Mouse (Mus musculus): ENCODE measurements at regions not wholly inside any gene's neighbourhood (a gene's known extent, or its start where the extent isn't known, plus 50 kb on each side); places are given as distances from the start of the nearest gene placed in this dataset.

DNA sequence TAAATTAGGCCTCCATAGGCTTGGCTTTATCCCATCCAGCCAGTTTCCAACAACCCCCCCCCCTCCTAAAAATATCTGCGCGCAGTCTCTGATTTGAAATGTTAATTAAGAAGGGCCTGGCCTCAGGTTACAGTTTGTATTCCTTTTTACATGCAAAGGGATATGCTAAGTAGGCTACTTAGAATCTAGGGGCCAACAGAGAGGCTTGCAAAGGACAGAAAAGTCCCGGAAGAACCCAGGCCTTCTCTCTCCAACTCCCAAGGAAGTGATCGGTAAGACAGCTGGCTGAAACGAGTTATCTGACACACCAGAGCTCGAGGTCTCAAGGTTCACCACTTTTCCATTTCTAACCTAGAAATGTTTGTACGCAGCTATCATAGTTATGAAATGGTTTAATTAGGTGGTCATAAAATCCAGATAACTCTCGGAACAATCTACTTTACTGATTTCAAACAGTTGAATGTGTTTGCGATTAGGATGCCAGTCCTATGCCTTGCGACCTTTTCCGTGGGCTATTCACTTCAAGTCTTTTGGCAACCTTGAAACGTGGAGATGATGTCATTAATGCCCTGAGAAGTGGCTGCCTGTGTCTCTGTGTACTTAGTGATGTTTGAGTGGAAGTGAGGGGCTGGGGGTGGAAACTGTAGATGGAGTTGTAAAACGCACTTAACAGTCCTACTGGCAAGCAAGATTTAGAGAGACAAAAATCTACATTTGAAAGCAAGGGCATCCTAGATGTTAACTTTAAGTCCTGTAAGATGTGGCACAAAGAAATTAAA, 1026.5 kb downstream of the Adgrl2 start:
- TF ChIP-seq CTCF (IDR thresholded peaks at IDR 0.05; ENCODE audit: extremely low read depth, insufficient read length, insufficient replicate concordance, low read depth, low read length) (no peak), POLR2A (IDR thresholded peaks at IDR 0.05; ENCODE audit: low read depth, low read length) (no peak)
- H3K4me1 ChIP-seq (ENCODE audit: control insufficient read depth, insufficient read depth, insufficient read length, low read length), result no peaks in the 10 kb centered on the region
- H3K4me3 ChIP-seq (ENCODE audit: low read depth, low read length), result no peak overlapping the region
- no peaks in the 10 kb centered on the region for H3K27me3 ChIP-seq (ENCODE audit: control insufficient read depth, insufficient read depth, low read length)
- H3K36me3 ChIP-seq (ENCODE audit: control insufficient read depth, insufficient read depth, low read length), result no peaks in the 10 kb centered on the region
- WGBS, result 26% methylated on average over 13 of the region's 13 CpGs
- no peak overlapping the region for H3K27ac ChIP-seq (ENCODE audit: insufficient read depth, low read depth, low read length)

GRCm38 (mm10) chr3:147948041-147948592, 1042.2 kb downstream of the Adgrl2 start:
- H3K27me3 ChIP-seq (ENCODE audit: control insufficient read depth, insufficient read depth, low read length), result no peaks in the 10 kb centered on the region
- no peak overlapping the region for H3K27ac ChIP-seq (ENCODE audit: insufficient read depth, low read depth, low read length)

DNA sequence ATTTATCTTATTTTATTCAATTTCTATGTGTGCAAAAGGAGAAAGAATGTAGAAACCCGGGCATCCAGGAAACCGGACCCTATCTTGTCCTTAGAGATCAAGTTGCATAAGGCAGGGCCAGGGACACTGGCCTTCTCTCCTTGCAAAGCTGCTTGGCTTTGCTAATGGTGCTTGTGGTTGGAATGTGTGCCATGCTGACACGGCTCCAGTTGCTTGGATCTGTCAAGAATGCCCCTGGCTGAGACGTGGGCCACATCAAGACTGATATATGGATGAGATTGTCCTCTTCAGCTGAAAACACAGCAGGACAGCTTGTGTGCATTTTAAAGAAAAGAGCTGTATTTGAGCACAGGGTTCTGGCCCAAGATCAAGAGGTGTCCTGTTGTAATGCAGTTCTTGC, 1047.0 kb downstream of the Adgrl2 start:
- H3K27me3 ChIP-seq (ENCODE audit: control insufficient read depth, insufficient read depth, low read length), result no peaks in the 10 kb centered on the region
- TF ChIP-seq CTCF (IDR thresholded peaks at IDR 0.05; ENCODE audit: extremely low read depth, insufficient read length, insufficient replicate concordance, low read depth, low read length) (no peak), POLR2A (IDR thresholded peaks at IDR 0.05; ENCODE audit: low read depth, low read length) (no peak)
- no peaks in the 10 kb centered on the region for H3K36me3 ChIP-seq (ENCODE audit: control insufficient read depth, insufficient read depth, low read length)
- WGBS, result 82% methylated on average over 4 of the region's 4 CpGs
- H3K27ac ChIP-seq (ENCODE audit: insufficient read depth, low read depth, low read length), result no peak overlapping the region
- no peak overlapping the region for H3K4me3 ChIP-seq (ENCODE audit: low read depth, low read length)
- no peaks in the 10 kb centered on the region for H3K4me1 ChIP-seq (ENCODE audit: control insufficient read depth, insufficient read depth, insufficient read length, low read length)

More at GRCm38 (mm10) chr3:147948041-147948592, 1042.2 kb downstream of the Adgrl2 start:
- H3K36me3 ChIP-seq (ENCODE audit: control insufficient read depth, insufficient read depth, low read length), result no peaks in the 10 kb centered on the region
- TF ChIP-seq CTCF (IDR thresholded peaks at IDR 0.05; ENCODE audit: extremely low read depth, insufficient read length, insufficient replicate concordance, low read depth, low read length) (no peak), POLR2A (IDR thresholded peaks at IDR 0.05; ENCODE audit: low read depth, low read length) (no peak)
- no peak overlapping the region for H3K4me3 ChIP-seq (ENCODE audit: low read depth, low read length)
- WGBS, result 77% methylated on average over 13 of the region's 13 CpGs
- H3K4me1 ChIP-seq (ENCODE audit: control insufficient read depth, insufficient read depth, insufficient read length, low read length), result no peaks in the 10 kb centered on the region

GRCm38 (mm10) chr3:147930811-147931251, 1059.5 kb downstream of the Adgrl2 start:
- TF ChIP-seq CTCF (IDR thresholded peaks at IDR 0.05; ENCODE audit: extremely low read depth, insufficient read length, insufficient replicate concordance, low read depth, low read length), result no peak
- TF ChIP-seq POLR2A (IDR thresholded peaks at IDR 0.05; ENCODE audit: low read depth, low read length), result no peak
- Histone ChIP-seq H3K4me1 (ENCODE audit: control insufficient read depth, insufficient read depth, insufficient read length, low read length) (no peaks in the 10 kb centered on the region), H3K27ac (ENCODE audit: insufficient read depth, low read depth, low read length) (no peak overlapping the region), H3K27me3 (ENCODE audit: control insufficient read depth, insufficient read depth, low read length) (no peaks in the 10 kb centered on the region), H3K36me3 (ENCODE audit: control insufficient read depth, insufficient read depth, low read length) (no peaks in the 10 kb centered on the region), H3K4me3 (ENCODE audit: low read depth, low read length) (no peak overlapping the region)
- WGBS, result 58% methylated on average over 6 of the region's 6 CpGs

GRCm38 (mm10) chr3:147920181-147920580, 1068.0 kb downstream of the Ttll7 start:
- WGBS, result 81% methylated on average over 2 of the region's 2 CpGs
- Histone ChIP-seq H3K36me3 (ENCODE audit: control insufficient read depth, insufficient read depth, low read length) (no peaks in the 10 kb centered on the region), H3K27ac (ENCODE audit: insufficient read depth, low read depth, low read length) (no peak overlapping the region), H3K27me3 (ENCODE audit: control insufficient read depth, insufficient read depth, low read length) (no peaks in the 10 kb centered on the region), H3K4me1 (ENCODE audit: control insufficient read depth, insufficient read depth, insufficient read length, low read length) (no peaks in the 10 kb centered on the region), H3K4me3 (ENCODE audit: low read depth, low read length) (no peak overlapping the region)
- TF ChIP-seq POLR2A (IDR thresholded peaks at IDR 0.05; ENCODE audit: low read depth, low read length), result no peak
- TF ChIP-seq CTCF (IDR thresholded peaks at IDR 0.05; ENCODE audit: extremely low read depth, insufficient read length, insufficient replicate concordance, low read depth, low read length), result no peak

GRCm38 (mm10) chr3:147919701-147920100, 1067.5 kb downstream of the Ttll7 start:
- TF ChIP-seq CTCF (IDR thresholded peaks at IDR 0.05; ENCODE audit: extremely low read depth, insufficient read length, insufficient replicate concordance, low read depth, low read length), result no peak
- no peak for TF ChIP-seq POLR2A (IDR thresholded peaks at IDR 0.05; ENCODE audit: low read depth, low read length)
- no peaks in the 10 kb centered on the region for H3K36me3 ChIP-seq (ENCODE audit: control insufficient read depth, insufficient read depth, low read length)
- no peak overlapping the region for H3K4me3 ChIP-seq (ENCODE audit: low read depth, low read length)
- 93% methylated on average over 3 of the region's 3 CpGs for WGBS
- no peaks in the 10 kb centered on the region for H3K27me3 ChIP-seq (ENCODE audit: control insufficient read depth, insufficient read depth, low read length)
- H3K27ac ChIP-seq (ENCODE audit: insufficient read depth, low read depth, low read length), result no peak overlapping the region
- no peaks in the 10 kb centered on the region for H3K4me1 ChIP-seq (ENCODE audit: control insufficient read depth, insufficient read depth, insufficient read length, low read length)

DNA sequence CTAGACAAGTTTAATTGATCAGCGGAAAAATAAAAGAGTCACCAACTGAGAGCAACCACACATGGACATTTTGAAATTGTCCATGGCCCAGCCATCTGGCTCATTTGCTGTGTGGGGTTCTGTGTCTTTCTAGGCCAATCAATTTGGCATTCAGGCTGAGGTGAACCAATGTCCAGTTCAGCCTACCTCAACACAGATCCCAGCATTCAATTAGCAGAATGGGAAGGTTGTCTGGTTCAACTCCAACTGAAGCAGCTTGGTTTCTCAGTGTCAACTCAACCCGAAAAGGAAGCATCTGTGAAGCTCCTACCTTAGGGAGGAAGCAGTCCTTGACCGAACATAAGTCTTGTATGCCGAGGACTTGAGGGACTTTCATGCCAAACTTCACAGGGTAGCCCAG, 1067.0 kb downstream of the Ttll7 start:
- Histone ChIP-seq H3K27me3 (ENCODE audit: control insufficient read depth, insufficient read depth, low read length) (no peaks in the 10 kb centered on the region), H3K36me3 (ENCODE audit: control insufficient read depth, insufficient read depth, low read length) (no peaks in the 10 kb centered on the region), H3K4me1 (ENCODE audit: control insufficient read depth, insufficient read depth, insufficient read length, low read length) (no peaks in the 10 kb centered on the region), H3K27ac (ENCODE audit: insufficient read depth, low read depth, low read length) (no peak overlapping the region), H3K4me3 (ENCODE audit: low read depth, low read length) (no peak overlapping the region)
- WGBS, result 83% methylated on average over 4 of the region's 4 CpGs
- TF ChIP-seq POLR2A (IDR thresholded peaks at IDR 0.05; ENCODE audit: low read depth, low read length), result no peak
- no peak for TF ChIP-seq CTCF (IDR thresholded peaks at IDR 0.05; ENCODE audit: extremely low read depth, insufficient read length, insufficient replicate concordance, low read depth, low read length)
